Mouse (Mus musculus) cerebellum, adult (tissue): ENCODE data around the gene Olfr324.

Experiments used
- ATAC-seq: cut with Nextera tagmentation; 2 replicates; pipeline ENCODE4 v1.9.2; 2017; ENCODE audit warnings: mild to moderate bottlenecking, moderate library complexity, mixed read lengths; ENCODE audit not compliant: insufficient number of reproducible peaks, low FRiP score, low TSS enrichment

The Olfr324 gene

DNA sequence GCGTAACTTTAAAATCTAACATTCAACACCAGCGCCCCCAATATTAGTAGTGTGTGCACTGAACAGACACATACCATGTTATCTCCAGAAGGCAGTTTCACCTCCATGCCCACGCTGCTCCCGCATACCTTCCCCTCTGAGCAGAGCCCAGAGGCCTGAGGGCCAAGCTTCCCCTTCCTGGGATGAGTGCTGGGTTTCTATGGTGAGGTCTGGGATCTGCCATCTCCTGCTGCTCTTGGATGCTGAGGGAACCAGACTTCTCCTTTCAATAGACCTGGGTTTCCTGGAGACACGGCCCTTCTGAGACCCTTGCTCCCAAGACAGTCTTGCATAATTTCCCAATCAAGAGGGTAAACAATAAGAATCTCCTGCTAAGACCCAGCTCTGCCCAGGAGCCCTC lies 35.5 kb downstream of the Olfr324 start, which contains the start of gene Olfr323:
Gene Olfr323, minus strand, starts transcription at position 101 of the 400 bp plus-strand sequence.
- no peak for ATAC-seq

DNA sequence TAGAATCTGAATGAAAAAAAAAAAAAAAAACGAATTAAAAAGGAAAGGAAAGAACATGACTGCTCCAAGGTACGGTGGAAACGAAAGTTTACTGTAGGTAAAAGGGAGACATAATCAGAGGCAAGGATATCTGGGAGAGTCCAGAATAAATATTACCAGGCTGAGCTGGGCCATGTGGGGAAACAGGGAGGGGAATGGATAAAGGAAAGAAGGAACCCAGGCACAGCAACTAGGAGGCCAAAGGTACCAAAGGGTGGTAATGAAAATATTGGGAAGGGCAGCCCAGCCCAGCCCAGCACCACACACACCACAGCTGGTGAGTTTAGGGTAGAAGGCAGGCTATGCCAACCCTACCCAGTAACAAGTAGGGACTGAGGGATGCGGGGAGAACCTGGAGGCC lies 40.0 kb downstream of the Olfr324 start:
- no peak for ATAC-seq

DNA sequence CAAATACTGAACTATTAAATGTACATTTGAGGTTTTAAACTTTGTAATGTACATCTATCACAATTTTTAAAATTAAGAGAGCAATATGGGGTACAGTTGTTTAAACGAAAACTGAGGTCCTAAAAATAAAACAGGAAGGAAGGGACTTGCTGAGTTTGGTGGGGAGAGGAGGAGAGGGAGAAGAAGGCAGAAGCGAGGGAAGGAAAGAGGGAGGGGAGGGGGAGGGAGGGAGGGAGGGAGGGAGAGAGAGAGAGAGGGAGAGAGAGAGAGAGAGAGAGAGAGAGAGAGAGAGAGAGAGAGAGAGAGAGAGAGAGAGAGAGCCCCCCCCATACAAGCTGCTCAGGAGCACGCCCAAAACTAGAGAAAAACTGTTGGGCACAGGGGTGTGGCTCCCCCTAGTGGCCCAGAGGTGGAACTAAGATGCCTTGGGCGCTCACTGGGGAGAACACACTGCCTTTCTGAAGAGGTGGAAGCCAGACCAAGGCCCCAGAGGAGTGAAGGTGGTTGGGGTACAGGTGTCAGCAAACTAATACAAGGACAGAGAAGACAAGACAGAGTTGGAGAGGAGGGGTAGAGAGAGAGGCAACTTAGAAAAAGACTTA lies 41.6 kb downstream of the Olfr324 start:
- ATAC-seq, result no peak

DNA sequence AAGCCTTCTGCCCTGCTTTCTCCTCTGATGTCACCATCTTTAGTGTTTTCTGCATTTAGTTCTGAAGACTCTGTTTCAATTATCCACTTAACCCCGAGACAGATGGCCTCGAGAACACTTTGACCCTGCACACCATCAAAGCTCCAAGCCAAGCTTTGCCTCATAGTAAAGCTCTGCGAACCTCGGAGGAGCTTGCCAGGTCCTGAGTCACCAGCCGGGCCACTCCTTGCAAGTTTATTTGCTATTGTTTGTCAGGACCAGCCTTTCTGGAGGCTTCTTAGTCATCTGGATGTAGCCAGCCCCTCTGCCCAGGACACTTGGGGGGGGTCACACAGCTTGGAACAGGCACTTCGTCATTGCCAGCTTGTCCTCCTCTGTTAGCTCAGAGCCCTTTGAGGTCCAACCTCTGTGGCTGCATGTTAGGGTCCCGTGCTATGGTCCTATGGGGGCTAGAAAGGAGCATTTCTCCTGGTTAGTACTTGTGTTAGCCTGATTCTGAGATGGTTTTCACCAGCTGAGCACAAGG lies 43.3 kb downstream of the Olfr324 start:
- ATAC-seq, result no peak

DNA sequence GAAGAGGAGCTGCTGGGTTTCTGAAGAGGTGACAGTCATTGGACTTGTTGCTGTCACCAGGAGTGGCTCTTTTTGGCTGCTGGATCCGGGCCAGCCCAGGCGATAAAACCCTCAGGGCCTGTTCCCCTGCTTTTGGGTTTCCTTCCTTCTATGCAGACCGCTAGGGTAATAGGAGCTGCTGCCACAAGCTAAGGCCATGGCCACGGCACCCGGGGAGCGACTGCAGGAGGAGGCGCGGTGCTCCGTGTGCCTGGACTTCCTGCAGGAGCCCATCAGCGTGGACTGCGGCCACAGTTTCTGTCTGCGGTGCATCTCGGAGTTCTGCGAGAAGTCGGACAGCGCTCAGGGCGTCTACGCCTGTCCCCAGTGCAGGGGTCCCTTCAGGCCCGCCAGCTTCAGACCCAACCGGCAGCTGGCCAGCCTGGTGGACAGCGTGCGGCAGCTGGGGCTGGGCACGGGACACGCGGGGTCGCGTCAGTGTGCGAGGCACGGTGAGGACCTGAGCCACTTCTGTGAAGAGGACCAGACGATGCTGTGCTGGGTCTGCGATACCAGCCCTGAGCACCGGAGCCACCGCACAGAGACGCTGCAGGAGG lies 45.5 kb downstream of the Olfr324 start, which contains the start of gene Trim58:
Gene Trim58, plus strand, starts transcription at position 194 of the 596 bp plus-strand sequence.
- ATAC-seq, result no peak

DNA sequence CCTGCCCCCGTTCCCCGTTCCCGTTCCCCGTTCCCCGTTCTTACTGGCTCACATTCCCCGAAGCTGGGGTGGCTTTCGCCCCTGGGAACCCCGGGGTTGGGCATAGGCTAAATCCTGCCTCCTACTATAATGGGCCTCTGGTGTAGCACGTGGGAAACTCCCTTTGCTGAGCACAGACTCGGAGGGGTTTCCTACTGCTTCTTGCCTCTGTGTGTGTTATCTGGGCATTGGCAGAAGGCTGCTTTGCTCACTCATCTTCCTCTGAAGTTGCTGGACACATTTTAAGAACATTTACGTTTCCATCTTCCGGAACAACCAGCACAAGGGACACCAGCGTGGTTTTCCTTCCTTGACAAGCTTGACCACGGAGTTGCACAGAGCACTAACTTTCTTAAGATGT lies 46.1 kb downstream of the Olfr324 start:
- no peak for ATAC-seq

DNA sequence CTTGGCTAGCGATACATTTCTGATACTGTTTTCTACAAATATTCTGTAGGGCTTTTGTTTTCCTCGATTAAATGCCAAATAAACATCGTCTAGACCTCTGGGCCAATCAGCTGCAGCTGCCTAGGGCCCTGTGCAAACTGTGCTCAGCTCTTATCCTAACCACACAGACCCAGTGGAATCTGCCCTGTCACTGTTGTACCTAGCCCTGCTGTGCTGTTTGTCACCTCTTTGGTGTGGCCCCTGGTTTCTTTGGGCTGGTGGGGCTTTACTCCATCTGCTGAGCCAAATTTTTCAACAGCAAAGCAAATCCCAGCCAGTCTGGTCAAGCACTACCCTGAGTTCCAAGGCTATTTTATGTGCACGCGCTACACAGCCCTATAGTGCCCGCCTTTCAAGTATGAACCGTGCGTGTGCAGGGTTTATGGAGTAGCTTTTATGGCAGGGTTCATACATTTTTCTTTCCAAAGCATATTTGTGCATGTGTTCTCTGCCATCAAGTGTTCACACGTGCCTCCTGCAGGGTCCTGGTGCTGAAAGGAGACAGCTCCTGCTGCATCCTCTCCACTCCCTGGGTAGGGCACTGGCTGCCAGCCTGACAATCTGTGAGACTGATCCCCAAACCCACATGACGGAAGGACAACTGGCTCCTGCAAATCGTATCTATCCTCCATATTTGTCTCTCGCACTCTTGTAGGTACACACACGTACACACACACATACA lies 46.9 kb downstream of the Olfr324 start:
- ATAC-seq, result no peak

DNA sequence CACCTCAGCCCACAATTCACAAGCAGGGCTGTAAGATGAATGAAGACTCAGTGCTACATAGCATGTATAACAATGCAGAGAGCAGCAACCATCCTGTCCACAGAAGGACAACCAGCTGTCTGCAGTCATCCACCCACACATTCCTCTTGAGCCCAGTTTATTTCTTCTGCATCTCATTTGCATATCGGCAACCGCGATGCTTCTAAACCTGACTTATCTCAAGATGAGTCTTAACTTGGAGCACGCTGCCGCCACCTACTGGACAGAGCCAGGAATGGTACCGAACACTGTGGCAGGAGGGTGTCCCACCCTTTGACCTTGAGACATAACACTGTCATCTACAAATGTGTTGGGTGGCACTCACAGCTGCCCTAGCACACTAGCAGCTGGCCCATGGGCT lies 48.4 kb downstream of the Olfr324 start:
- ATAC-seq, result no peak
